Mouse (Mus musculus) T-helper 17 cell (primary cell): ENCODE results near the gene Mgat5.

Experiments used
- in situ Hi-C, 2 experiments: fragments of 300-600 bp; cut with MboI, MseI; formaldehyde crosslinking; loops; 1 replicate in 1 of 2; 2 replicates in 1 of 2; pipeline ENCODE4 v1.15.1; 2025; ENCODE audit warnings: high pct_unique_total_duplicates in 2 of 2

Gene Mgat5

DNA sequence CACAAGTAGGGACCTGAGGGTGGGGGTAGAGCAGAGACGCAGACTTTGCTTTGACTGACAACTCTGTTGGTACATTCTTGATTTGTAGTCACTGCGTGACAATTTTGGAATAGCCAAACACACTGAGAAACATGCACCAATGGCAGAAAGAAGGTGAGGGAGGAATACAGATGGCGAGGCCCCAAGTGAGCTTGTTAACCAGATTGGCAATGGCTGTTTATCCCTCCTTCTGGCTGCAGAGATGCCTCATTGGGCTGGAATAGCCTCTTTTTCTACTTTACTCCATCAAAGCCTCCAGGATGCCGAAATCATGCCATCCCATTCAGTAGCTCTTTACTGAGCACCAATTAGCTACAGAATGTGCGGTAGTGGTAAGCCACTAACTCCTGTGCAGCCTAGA lies 270.9 kb downstream of the Mgat5 start:
- in situ Hi-C loops: no loop called here

GRCm38 (mm10) chr1:127482911-127483310 lies 278.1 kb downstream of the Mgat5 start:
- in situ Hi-C loops: loop anchor here in 1 of 2 experiments (5.0 kb wide), 1 partner anchor 466 kb away; no protein-coding TSS in a partner anchor

- in situ Hi-C loops: loop anchor here in 1 of 2 experiments (5.0 kb wide), 1 partner anchor 467 kb away; no protein-coding TSS in a partner anchor
Observed at GRCm38 (mm10) chr1:127484188-127484587, 279.4 kb downstream of the Mgat5 start.

DNA sequence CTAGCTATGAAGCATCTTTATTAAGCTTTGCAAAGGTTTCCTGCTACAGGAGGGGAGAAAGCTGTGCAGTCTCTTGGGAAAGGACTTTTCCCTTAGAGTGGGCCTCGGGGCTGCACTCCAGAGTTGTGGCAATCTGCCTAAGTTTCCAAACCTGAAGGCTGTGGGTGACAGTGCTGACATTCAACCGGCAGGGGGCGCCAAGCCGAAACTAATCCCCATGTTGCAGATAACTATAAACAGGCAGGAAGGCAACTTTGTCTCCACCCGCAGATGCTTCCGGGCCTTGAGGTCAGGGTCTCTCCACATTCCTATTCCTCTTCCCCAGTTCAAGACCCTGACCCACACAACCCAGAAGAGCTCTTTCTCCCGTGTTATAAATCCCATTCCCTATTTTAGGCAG lies 280.0 kb downstream of the Mgat5 start:
- in situ Hi-C loops: loop anchor here in 1 of 2 experiments (5.0 kb wide), 1 partner anchor 468 kb away; no protein-coding TSS in a partner anchor

GRCm38 (mm10) chr1:127487161-127487560 lies 282.3 kb downstream of the Mgat5 start:
- in situ Hi-C loops: no loop called here

DNA sequence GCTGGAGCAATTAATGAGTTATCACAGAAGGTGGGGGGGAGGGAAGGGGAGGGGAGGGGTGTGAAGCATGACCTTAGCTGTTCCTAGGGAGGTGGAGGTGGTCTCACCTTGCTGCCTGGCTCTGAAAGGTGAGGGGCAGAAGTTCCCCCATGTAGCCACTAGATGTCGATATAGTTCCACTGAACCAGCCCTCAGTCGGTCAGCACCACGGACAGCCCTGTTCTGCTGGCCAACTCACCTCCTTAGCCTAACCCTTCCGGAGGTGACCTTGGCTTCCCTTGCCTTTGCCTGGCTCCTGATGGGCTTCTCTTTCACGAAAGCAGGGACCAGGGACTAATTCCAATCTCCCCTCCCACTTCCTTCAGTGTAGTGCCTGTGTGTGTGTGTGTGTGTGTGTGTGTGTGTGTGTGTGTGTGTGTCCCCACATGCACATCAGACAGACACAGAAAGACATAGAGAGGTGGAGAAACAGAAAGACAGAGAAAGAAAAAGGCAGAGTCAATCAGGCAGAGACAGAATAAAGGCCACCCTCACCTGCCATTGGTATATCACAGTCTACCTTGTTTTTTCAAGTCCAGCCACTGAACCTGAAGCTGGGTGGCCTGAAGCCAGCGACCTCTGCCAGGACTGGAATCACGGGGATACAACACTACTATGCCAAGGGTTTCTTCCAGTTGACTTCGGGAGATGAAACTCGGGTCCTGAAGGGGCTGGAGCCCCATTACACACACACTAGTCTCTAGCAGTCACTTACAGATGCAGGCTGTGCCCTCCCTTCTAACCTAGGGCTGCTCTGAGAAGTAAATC lies 292.1 kb downstream of the Mgat5 start:
- in situ Hi-C loops: loop anchor here (5.0 kb wide), 5 partner anchors 180 to 430 kb away; partner anchors contain the start of gene Tmem163 (in 1 of the 2)

- in situ Hi-C loops: loop anchor here (5.0 kb wide), 5 partner anchors 179 to 429 kb away; partner anchors contain the start of gene Tmem163 (in 1 of the 2)
Observed at GRCm38 (mm10) chr1:127498746-127499145, 293.9 kb downstream of the Mgat5 start.

DNA sequence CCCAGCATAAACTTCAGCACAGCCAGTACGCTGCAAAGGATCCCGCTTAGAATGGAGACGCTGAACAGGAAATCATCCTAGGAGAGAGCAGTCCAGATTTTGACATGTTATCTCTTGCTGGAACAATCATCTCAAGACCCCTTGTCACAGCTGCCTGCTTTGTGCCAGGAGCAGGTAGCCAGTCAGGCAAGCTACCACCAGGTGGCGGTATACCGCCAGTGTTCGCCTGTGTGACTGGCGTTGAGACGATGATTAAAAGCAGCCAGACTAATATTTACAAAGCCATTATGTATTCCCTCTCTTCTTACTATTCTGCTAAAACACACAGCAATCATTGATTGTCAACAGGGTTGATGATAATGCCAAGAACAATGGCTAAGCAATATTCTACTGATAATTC lies 295.4 kb downstream of the Mgat5 start:
- in situ Hi-C loops: loop anchor here in 1 of 2 experiments (5.0 kb wide), 1 partner anchor 257 kb away; no protein-coding TSS in a partner anchor

DNA sequence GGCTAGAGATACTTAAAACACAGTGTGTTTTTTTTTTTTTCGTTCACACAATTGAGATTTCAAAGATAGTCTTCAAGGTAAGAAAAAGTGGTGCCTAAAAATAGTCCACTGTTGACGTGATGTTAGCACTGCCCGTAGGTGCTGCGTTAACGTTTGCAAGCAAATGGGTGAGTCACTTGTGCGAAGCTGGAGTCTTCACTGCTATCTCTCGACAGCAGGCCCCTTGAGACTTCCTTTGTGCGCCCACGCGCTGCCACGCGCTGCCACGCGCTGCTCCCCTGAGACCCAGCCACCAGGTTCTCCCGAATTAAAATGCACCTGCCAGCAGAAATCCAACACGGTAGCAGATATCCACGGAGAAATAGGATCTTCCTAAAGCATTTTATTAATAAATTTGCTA lies 295.9 kb downstream of the Mgat5 start:
- in situ Hi-C loops: loop anchor here in 1 of 2 experiments (5.0 kb wide), 1 partner anchor 257 kb away; no protein-coding TSS in a partner anchor

GRCm38 (mm10) chr1:127507042-127507650 lies 302.3 kb downstream of the Mgat5 start:
- in situ Hi-C loops: no loop called here

DNA sequence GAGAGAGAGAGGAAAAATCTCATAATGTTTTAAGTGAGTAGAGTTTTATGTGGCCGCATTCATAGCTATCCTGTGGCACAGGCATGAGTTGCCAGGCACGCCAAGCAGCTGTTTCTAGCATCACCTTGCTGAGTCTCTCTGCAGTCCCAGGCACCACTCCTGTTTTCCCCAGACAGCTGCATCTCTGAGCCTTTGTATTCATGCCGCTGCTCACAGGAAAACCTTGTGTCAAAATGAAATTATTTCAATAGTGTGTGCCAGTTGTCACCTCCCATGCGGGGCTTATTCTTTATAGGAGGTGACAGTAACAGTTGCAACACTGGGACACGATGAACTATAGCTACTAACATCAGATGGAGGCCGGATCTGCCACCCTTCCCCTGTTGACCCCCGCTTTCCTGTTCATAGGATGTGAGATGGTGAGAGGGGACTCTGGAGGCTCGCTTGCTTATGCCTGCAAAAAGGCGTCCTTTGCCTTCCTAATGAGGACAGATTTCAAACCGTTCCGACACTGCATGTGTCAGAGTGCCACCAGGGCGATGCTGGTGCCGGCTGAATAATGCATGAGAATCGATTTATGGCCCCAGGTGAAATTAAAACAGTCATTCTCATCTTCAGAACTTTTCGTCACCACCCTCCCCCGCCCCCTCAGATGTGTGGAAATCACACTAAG lies 303.4 kb downstream of the Mgat5 start:
- in situ Hi-C loops: no loop called here

- in situ Hi-C loops: no loop called here
Observed at GRCm38 (mm10) chr1:127508921-127509320, 304.1 kb downstream of the Mgat5 start.

DNA sequence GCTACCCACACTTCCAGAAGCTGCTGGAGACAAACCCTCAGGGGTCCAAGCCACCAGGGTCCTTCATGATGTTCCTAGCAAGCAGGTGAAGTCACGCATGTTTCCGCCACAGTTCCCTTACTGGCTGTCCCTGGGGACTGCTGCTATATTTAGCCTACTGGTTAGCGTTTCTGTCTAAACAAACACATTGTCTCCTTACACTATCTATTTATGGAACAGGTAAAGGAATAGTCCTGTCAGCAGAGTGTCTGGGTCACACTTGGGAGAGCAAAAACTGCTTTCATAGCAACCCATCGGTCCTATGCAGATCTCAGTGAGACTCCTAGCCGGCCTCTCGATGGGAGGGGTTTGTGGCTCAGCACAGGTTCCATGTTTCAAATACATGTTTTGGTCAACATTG lies 306.5 kb downstream of the Mgat5 start:
- in situ Hi-C loops: no loop called here

DNA sequence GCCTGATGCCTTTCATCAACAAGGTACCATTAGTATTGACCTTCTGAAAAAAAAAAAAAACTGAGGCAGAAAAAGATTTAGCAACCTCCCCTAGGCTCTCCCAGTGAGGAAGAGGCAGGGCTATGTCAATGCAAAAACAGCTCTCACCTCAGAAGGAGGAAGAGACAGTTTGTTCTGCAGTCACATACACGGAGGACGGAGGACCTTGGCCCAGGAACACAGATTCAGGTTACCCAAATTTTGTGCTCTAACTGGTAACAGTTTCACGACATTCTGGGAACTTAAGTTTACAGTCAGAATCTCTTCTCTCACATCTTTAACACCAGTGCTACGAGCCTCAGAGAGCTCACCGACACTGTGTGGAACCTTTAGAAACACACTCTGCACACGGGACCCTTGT lies 307.9 kb downstream of the Mgat5 start:
- in situ Hi-C loops: no loop called here

DNA sequence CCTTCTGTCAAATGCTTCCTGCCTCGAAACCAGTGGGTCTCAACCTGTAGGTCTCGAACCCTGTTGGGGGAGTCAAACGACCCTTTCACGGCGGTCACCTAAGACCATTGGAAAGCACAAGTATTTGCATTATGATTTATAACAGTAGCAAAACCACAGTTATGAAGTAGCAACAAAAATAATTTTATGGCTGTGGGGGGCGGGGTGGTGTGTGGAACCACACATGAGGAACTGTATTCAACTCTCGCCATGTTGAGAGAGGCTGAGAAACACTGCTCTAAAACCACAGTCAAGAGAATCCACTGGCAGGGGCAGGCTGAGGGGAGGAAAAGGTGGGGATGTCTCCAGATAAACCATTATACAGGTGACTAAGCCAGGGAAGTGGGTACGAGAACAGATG lies 308.3 kb downstream of the Mgat5 start:
- in situ Hi-C loops: no loop called here

GRCm38 (mm10) chr1:127513664-127514063 lies 308.8 kb downstream of the Mgat5 start:
- in situ Hi-C loops: no loop called here

GRCm38 (mm10) chr1:127514479-127514878 lies 309.7 kb downstream of the Mgat5 start:
- in situ Hi-C loops: no loop called here

- in situ Hi-C loops: loop anchor here in 1 of 2 experiments (5.0 kb wide), 1 partner anchor 1407 kb away; no protein-coding TSS in a partner anchor
Observed at GRCm38 (mm10) chr1:127514888-127515287, 310.1 kb downstream of the Mgat5 start.

DNA sequence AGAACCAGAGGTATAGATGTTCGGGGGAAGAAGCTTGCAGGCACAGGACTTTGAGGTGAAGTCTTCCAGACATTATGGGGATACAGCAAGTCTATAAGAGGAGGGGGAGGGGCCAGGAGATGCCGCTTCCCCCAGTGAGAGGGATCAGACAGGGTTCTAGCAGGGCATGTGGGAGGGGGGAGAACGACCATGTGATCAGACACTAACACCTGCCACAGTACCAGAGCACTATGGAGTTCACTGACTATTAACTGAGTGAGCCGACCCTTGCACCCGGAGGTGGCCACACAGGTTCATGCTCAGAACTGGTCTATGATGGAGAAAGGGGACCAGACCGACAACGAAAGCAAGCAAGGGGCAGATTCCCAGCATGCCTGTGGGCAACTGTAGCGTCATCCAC lies 318.5 kb downstream of the Mgat5 start:
- in situ Hi-C loops: no loop called here

DNA sequence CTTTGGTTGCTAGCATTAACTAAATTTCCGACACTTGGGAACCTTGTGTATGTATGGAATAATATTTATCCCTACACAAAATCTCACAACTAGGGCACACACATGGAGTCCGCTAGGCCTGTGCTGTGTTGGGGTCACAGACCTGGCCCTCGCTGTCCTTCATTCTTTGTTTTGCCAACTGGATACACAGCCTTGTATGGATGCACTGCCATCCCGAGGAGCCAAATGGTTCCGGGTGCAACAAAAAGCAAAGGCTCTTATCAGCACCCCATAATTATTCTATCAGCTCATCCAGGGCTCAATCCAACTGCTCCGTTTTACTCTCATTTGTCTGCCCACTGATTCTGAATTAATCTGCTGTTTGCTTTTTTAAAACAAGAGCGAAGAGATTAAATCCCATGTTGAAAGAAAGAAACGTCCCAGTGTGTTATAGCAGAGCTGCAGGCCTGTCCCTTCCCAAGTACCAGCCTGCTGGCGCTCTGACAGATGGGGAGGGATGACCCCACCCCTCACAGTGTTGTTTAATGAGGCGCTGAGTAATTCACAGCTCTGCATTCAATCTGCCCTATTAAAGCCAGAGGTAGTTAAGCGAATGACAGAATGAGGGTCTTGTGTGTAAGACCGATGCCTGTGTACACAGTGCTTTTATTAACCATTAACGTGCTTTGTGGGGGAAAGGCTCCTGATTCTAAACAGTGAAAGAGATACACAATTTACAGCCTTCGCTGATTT lies 326.2 kb downstream of the Mgat5 start:
- in situ Hi-C loops: no loop called here

DNA sequence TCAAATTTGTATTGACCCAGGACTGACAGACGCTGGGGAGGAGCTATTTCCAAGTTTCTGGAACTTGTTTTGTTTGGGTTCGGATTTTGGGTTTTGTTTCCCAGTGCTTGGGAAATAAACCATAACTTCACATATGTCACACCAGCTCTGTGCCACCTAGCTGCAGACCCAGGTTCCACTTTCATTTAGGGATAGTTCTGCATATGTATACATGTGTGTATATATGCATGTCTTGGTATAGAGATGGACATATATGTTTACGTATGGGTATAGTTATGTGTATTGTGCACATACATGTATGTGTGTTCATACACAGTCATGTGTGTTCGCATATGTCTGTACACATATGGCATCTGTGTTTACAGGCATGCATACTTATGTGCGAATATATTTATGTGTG lies 326.9 kb downstream of the Mgat5 start:
- in situ Hi-C loops: no loop called here
